Mouse (Mus musculus) ES-E14 (cell line): ENCODE measurements around the gene Arl5c. TPM values are rescaled to one million over a fixed set of nuclear protein-coding genes. Genes with fewer than 3 reads are reported as not detected.

Source experiments
- DNase-seq: peaks from one replicate; pipeline ENCODE4 v3.0.0-alpha.2; 2013; ENCODE audit warnings: low read depth, low spot score
- H3K27ac ChIP-seq: 2 replicates; pipeline ENCODE4 v1.5.1; 2012; ENCODE audit warnings: low read depth, mild to moderate bottlenecking, low read length, moderate library complexity, mixed read lengths; ENCODE audit not compliant: poor library complexity, insufficient read depth, severe bottlenecking
- H3K36me3 ChIP-seq: 2 replicates; pipeline ENCODE4 v1.6.1; 2012; ENCODE audit warnings: mild to moderate bottlenecking, low read length, moderate library complexity, mixed read lengths; ENCODE audit not compliant: control insufficient read depth, poor library complexity, insufficient read depth, severe bottlenecking
- H3K4me1 ChIP-seq, 2 experiments: fragments of 150-350 bp in 1 of 2; sonication (generic) in 1 of 2; 2 replicates each; pipeline ENCODE4 v1.6.1; 2012; ENCODE audit warnings: low read length in 2 of 2, mild to moderate bottlenecking in 1 of 2, mixed read lengths in 1 of 2; ENCODE audit not compliant: control insufficient read depth in 2 of 2, insufficient read depth in 2 of 2, poor library complexity in 1 of 2
- H3K4me3 ChIP-seq, 2 experiments: fragments of 150-350 bp in 1 of 2; sonication (generic) in 1 of 2; 2 replicates each; pipeline ENCODE4 v1.5.1; 2012; ENCODE audit warnings: low read length in 2 of 2, low read depth in 1 of 2, mild to moderate bottlenecking in 1 of 2, mixed read lengths in 1 of 2; ENCODE audit not compliant: insufficient read depth in 1 of 2, poor library complexity in 1 of 2, severe bottlenecking in 1 of 2
- H3K9ac ChIP-seq: 2 replicates; pipeline ENCODE4 v1.6.1; 2012; ENCODE audit warnings: low read depth, mild to moderate bottlenecking, low read length, mixed read lengths; ENCODE audit not compliant: poor library complexity, insufficient read depth, severe bottlenecking
- H3K9me3 ChIP-seq: fragments of 150-350 bp; sonication (generic); 2 replicates; pipeline ENCODE4 v1.6.1; 2012; ENCODE audit warnings: low read depth, mild to moderate bottlenecking, low read length; ENCODE audit not compliant: control insufficient read depth, insufficient read depth
- CHD2 ChIP-seq: IDR thresholded peaks from 2 replicates; pipeline ENCODE4 v1.6.1; 2014; ENCODE audit warnings: mild to moderate bottlenecking, low read depth, low read length, inconsistent platforms
- HCFC1 ChIP-seq: IDR thresholded peaks from 2 replicates; pipeline ENCODE4 v1.6.1; 2012; ENCODE audit warnings: low read length, inconsistent platforms, borderline replicate concordance; ENCODE audit not compliant: insufficient read depth
- MAFK ChIP-seq: IDR thresholded peaks from 2 replicates; pipeline ENCODE4 v1.6.1; 2014; ENCODE audit warnings: mild to moderate bottlenecking, low read depth, low read length, inconsistent platforms; ENCODE audit not compliant: insufficient read depth
- ZC3H11A ChIP-seq: IDR thresholded peaks from 2 replicates; pipeline ENCODE4 v1.6.1; 2012; ENCODE audit warnings: low read depth, mild to moderate bottlenecking, inconsistent platforms, low read length, borderline replicate concordance
- ZNF384 ChIP-seq: IDR thresholded peaks from 2 replicates; pipeline ENCODE4 v1.6.1; 2012; ENCODE audit warnings: low read depth, low read length, inconsistent platforms
- in situ Hi-C, 2 experiments: fragments of 600-800 bp; cut with MboI; formaldehyde crosslinking; loops; one replicate each; pipeline ENCODE4 v1.15.1; 2025; ENCODE audit warnings: low sequenced_read_pairs in 2 of 2, inconsistent platforms in 1 of 2; ENCODE audit not compliant: unreplicated experiment in 2 of 2
- total RNA-seq: library from RNA; depleted of rRNA; stranded (reverse); fragments of 300-350 nt; gene quantifications from 2 replicates; pipeline ENCODE4 v1.2.3, GENCODE M21; 2012

The Arl5c gene
- total RNA-seq, 1 experiment: 2.9 TPM

- H3K27ac ChIP-seq: no peak overlapping the region; the same call in 1 of the 2 replicates
- H3K9ac ChIP-seq: peak overlapping the region; percentile 54
- H3K4me1 ChIP-seq: peaks cover 6 to 23% of the 10 kb centered on the region in 2 experiments; a peak in 2 of 4 replicates
- in situ Hi-C loops: no loop called here
- H3K36me3 ChIP-seq: peaks cover 13% of the 10 kb centered on the region; the same call in 1 of the 2 replicates
- no peak for TF ChIP-seq MAFK
- peak; percentile 67 for TF ChIP-seq CHD2
- TF ChIP-seq HCFC1: no peak
- no peaks in the 10 kb centered on the region for H3K9me3 ChIP-seq
- peak overlapping the region; percentile 56 to 73 for H3K4me3 ChIP-seq
- peak; percentile 90 for DNase-seq
Measured at GRCm38 (mm10) chr11:98005076-98005475, 9.1 kb upstream of the Arl5c start.

DNA sequence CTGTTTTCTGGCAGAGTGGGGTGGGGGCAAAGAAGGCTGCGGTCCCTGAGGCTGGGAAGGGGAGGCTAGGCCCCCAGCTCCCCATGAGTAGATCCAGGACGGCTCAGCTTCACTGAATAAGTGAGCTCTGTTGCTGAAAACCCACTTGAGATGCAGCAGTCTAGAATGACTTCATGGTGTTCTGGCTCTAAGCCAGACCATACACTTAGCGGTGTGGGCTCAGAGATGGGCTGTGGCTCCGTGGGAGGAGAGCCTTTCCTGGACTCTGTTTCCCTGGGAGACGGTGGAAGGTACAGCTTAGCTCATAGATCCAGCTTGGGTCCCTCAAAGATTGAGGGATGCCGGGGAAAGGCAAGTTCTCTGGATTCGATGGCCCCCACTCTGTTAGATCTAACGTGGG is 8.2 kb upstream of the Arl5c start:
- Histone ChIP-seq H3K4me1 (peaks cover 6 to 23% of the 10 kb centered on the region in 2 experiments; a peak in 2 of 4 replicates), H3K9ac (no peak overlapping the region; the same call in 1 of the 2 replicates), H3K27ac (no peak overlapping the region), H3K4me3 (peak overlapping the region; percentile 56 to 73; a peak in 2 of 4 replicates), H3K9me3 (no peaks in the 10 kb centered on the region), H3K36me3 (peaks cover 7% of the 10 kb centered on the region; the same call in 1 of the 2 replicates)
- in situ Hi-C loops: no loop called here
- no peak for DNase-seq
- TF ChIP-seq MAFK: no peak
- TF ChIP-seq CHD2: no peak
- no peak for TF ChIP-seq HCFC1
- no peak for TF ChIP-seq ZNF384
- no peak for TF ChIP-seq ZC3H11A

DNA sequence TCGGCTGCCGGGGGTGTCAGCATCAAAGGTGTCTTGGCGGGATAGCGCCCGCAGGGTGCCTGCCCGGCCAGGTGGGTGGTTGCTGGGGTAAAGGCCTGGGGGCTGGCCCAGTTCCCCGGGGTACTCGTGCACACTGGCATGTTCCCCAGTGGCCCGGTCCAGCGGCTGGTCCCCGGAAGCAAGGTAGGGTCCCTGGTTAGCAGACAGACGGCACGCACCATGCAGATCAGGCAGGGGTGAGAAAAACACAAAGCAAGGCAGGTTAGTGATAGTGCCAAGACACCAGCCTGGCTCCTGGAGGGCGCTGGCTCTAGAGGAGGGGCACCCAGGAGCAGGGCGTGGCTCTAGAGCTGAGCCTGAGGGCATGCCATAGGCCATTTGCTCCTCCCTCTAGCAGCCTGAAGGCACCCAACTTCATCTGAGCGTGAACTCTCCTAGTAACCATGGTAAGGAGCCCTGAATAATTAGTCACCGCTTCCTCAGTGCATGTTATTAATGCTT is 7.2 kb upstream of the Arl5c start:
- no peak for DNase-seq
- in situ Hi-C loops: no loop called here
- H3K4me3 ChIP-seq: peak overlapping the region; percentile 49 to 67
- no peak overlapping the region for H3K27ac ChIP-seq
- peak overlapping the region; percentile 9; the same call in 1 of the 2 replicates for H3K9ac ChIP-seq
- H3K9me3 ChIP-seq: no peaks in the 10 kb centered on the region
- peaks cover 6 to 23% of the 10 kb centered on the region in 2 experiments; a peak in 2 of 4 replicates for H3K4me1 ChIP-seq
- TF ChIP-seq CHD2 (no peak), HCFC1 (no peak), ZNF384 (no peak), MAFK (no peak), ZC3H11A (no peak)
- H3K36me3 ChIP-seq: peaks cover 3% of the 10 kb centered on the region; the same call in 1 of the 2 replicates

GRCm38 (mm10) chr11:98002627-98003026 is 6.6 kb upstream of the Arl5c start:
- Histone ChIP-seq H3K27ac (no peak overlapping the region), H3K9me3 (no peaks in the 10 kb centered on the region), H3K36me3 (no peaks in the 10 kb centered on the region), H3K4me1 (peaks cover 6 to 23% of the 10 kb centered on the region in 2 experiments; a peak in 2 of 4 replicates), H3K4me3 (peak overlapping the region; percentile 49 to 67), H3K9ac (peak overlapping the region; percentile 9; the same call in 1 of the 2 replicates)
- DNase-seq: no peak
- TF ChIP-seq HCFC1: no peak
- TF ChIP-seq ZC3H11A: peak; percentile 53; the same call in 1 of the 2 replicates
- in situ Hi-C loops: no loop called here

GRCm38 (mm10) chr11:98001986-98002385 is 6.0 kb upstream of the Arl5c start:
- in situ Hi-C loops: no loop called here
- TF ChIP-seq ZC3H11A: no peak
- TF ChIP-seq HCFC1: no peak
- no peak for TF ChIP-seq ZNF384
- TF ChIP-seq MAFK: no peak
- TF ChIP-seq CHD2: no peak
- Histone ChIP-seq H3K9me3 (no peaks in the 10 kb centered on the region), H3K9ac (no peak overlapping the region), H3K27ac (no peak overlapping the region), H3K4me3 (no peak overlapping the region), H3K4me1 (peaks cover 6 to 23% of the 10 kb centered on the region in 2 experiments; a peak in 2 of 4 replicates), H3K36me3 (no peaks in the 10 kb centered on the region)
- no peak for DNase-seq
